Mouse (Mus musculus) bone marrow macrophage, adult 2 months (primary cell): ENCODE measurements around the gene Dgat2l6.

Experiments
- CTCF ChIP-seq: IDR thresholded peaks from 2 replicates; pipeline ENCODE4 v1.5.1; 2012; ENCODE audit warnings: low read depth, mild to moderate bottlenecking, low read length, moderate library complexity
- POLR2A ChIP-seq: IDR thresholded peaks from 2 replicates; pipeline ENCODE4 v1.6.1; 2012; ENCODE audit warnings: mild to moderate bottlenecking, low read depth, low read length, borderline replicate concordance

DNA sequence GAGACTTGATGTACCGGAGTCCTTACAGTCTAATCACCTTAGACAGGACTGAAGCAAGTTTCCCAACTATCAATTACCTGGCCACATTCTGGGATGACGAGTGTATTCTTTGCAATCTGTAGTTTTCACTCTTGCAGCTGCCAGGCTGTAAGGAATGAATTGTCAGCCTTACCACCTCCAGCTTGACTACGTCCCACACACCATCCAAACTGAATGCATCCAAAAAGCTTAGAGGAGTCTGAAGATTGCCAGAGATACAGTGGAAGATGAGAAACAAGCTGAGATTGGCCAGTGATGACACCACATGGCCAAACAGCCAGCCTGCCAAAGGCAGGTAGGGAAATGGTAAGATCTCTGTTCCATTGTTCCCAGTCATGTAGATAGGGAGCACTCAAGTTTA, 41.1 kb downstream of the Dgat2l6 start:
- no peak for TF ChIP-seq CTCF
- TF ChIP-seq POLR2A = no peak
